Mouse (Mus musculus): Measurements from ENCODE around the gene Sp9. TPM values are rescaled to one million over a fixed set of nuclear protein-coding genes. Genes with fewer than 3 reads are reported as not detected.
A peak's percentile ranks its signal among the peaks of the same experiment; 100 is the strongest.

Gene Sp9
- not detected for total RNA-seq (2021)

- DNase-seq = peak; percentile 33 to 60
- intact Hi-C loops (cut with DNase I) = loop anchor here (5.0 to 10.0 kb wide), 3 partner anchors 207 to 1729 kb away; partner anchors contain the start of genes Hoxd10 and Hoxd9
Observed at GRCm38 (mm10) chr2:73271459-73272161, at the start of gene Sp9. Gene Sp9 (plus strand): TSS chr2:73271925.

GRCm38 (mm10) chr2:73231081-73231480 is 40.6 kb upstream of the Sp9 start:
- intact Hi-C loops (cut with DNase I) = no loop called here
- DNase-seq = no peak

GRCm38 (mm10) chr2:73241299-73241698 is 30.4 kb upstream of the Sp9 start:
- intact Hi-C loops (cut with DNase I) = no loop called here
- no peak for DNase-seq

GRCm38 (mm10) chr2:73248701-73249100 is 23.0 kb upstream of the Sp9 start:
- DNase-seq = no peak
- intact Hi-C loops (cut with DNase I) = no loop called here

GRCm38 (mm10) chr2:73263172-73263765 is 8.5 kb upstream of the Sp9 start:
- intact Hi-C loops (cut with DNase I) = no loop called here
- DNase-seq = peak in 1 of 2 experiments; percentile 26

GRCm38 (mm10) chr2:73263794-73264610 is 7.7 kb upstream of the Sp9 start:
- intact Hi-C loops (cut with DNase I) = loop anchor here (2.0 kb wide), 1 partner anchor 49 kb away; no protein-coding TSS in a partner anchor
- DNase-seq = peak in 1 of 2 experiments; percentile 32

- DNase-seq = no peak
- intact Hi-C loops (cut with DNase I) = loop anchor here (2.0 kb wide), 1 partner anchor 50 kb away; no protein-coding TSS in a partner anchor
Observed at GRCm38 (mm10) chr2:73264611-73265195, 7.0 kb upstream of the Sp9 start.

- DNase-seq = no peak
- intact Hi-C loops (cut with DNase I) = no loop called here
Observed at GRCm38 (mm10) chr2:73266011-73266410, 5.7 kb upstream of the Sp9 start.

- intact Hi-C loops (cut with DNase I) = no loop called here
- DNase-seq = no peak
Observed at GRCm38 (mm10) chr2:73266623-73267022, 5.1 kb upstream of the Sp9 start.

- DNase-seq = no peak
- intact Hi-C loops (cut with DNase I) = no loop called here
Observed at GRCm38 (mm10) chr2:73267231-73267630, 4.5 kb upstream of the Sp9 start.

GRCm38 (mm10) chr2:73267818-73268217 is 3.9 kb upstream of the Sp9 start:
- no peak for DNase-seq
- intact Hi-C loops (cut with DNase I) = no loop called here

GRCm38 (mm10) chr2:73268281-73268680 is 3.4 kb upstream of the Sp9 start:
- intact Hi-C loops (cut with DNase I) = no loop called here
- DNase-seq = peak in 1 of 2 experiments; percentile 31

- no peak for DNase-seq
- intact Hi-C loops (cut with DNase I) = no loop called here
Observed at GRCm38 (mm10) chr2:73268836-73269395, 2.8 kb upstream of the Sp9 start.

- intact Hi-C loops (cut with DNase I) = loop anchor here (5.0 to 10.0 kb wide), 3 partner anchors 205 to 1727 kb away; partner anchors contain the start of genes Hoxd10 and Hoxd9
- no peak for DNase-seq
Observed at GRCm38 (mm10) chr2:73269666-73270065, 2.1 kb upstream of the Sp9 start.

GRCm38 (mm10) chr2:73270071-73270592 is 1.6 kb upstream of the Sp9 start:
- intact Hi-C loops (cut with DNase I) = loop anchor here (5.0 to 10.0 kb wide), 3 partner anchors 205 to 1728 kb away; partner anchors contain the start of genes Hoxd10 and Hoxd9
- no peak for DNase-seq

- intact Hi-C loops (cut with DNase I) = loop anchor here (5.0 to 10.0 kb wide), 3 partner anchors 206 to 1729 kb away; partner anchors contain the start of genes Hoxd10 and Hoxd9
- peak in 1 of 2 experiments; percentile 50 for DNase-seq
Observed at GRCm38 (mm10) chr2:73270593-73271458, 899 bp upstream of the Sp9 start.

- intact Hi-C loops (cut with DNase I) = loop anchor here (5.0 to 10.0 kb wide), 3 partner anchors 208 to 1730 kb away; partner anchors contain the start of genes Hoxd10 and Hoxd9
- peak; percentile 44 to 59 for DNase-seq
Observed at GRCm38 (mm10) chr2:73272351-73273248, 875 bp downstream of the Sp9 start.
